Mouse (Mus musculus): ENCODE measurements around the gene Acta1. TPM values are rescaled to one million over a fixed set of nuclear protein-coding genes. Genes with fewer than 3 reads are reported as not detected.

The Acta1 gene
- total RNA-seq, 2 experiments from 2014 or later: 0.83 to 3.7 TPM

DNA sequence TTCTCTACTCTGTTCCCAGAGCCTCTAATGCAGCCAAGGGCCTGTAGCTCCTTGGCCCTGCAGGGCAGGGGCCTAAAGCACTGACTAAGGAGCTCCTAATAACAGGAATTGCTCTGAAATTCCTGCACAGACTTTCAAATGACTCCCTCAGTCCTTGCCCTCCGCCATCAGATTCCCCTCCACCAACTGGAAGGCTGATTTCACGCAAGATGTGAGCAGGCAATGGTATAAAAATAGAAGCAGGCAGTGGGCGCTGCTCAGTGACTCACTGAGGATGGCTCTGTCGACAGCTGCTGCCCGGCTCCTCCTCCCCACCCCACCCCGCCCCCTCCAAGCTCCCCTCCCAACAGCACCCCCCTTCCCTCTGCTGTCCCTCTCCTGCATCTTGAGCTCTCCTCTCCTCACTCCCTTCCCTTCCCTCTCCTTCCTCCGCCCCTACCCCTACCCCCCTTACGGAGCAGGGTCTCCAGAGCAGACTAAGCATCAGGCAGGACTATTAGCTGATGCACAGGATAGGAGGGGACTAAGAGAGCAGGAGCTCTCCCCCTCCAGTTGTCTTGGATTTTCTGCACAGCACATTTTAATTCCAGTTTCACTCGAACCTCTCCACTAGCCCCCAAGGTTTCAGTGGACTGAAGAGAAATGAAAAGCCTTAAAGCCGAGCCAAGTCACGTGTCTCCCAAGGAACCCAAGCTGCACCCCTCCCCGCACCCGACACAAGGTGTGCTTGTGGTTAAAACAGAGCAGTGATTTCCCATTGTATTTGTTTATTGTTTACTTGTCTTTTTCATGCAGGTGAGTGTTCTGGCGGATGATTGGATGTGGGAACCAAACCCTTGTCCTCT is 9.6 kb downstream of the Acta1 start:
- DNase-seq: peak in 1 of 2 experiments; percentile 33

DNA sequence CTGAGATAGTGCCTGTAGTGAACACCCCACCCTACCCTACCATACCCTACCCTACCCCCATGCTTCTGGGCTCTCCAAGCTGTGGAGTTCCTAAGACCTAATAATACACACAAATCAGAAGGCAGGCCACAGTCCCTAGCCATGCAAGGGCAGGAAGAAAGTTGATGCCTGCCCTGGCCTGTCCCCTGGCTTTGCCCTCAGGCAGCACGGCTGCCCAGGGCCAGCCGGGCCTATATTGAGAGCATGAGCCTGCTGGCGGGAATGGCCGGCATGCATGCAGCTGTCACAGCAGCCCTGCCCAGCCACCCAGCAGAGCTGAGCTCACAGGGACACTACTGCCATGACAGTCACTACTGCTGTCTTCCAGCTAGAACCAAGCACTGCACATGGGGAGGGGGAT is 11.5 kb downstream of the Acta1 start:
- DNase-seq: no peak

DNA sequence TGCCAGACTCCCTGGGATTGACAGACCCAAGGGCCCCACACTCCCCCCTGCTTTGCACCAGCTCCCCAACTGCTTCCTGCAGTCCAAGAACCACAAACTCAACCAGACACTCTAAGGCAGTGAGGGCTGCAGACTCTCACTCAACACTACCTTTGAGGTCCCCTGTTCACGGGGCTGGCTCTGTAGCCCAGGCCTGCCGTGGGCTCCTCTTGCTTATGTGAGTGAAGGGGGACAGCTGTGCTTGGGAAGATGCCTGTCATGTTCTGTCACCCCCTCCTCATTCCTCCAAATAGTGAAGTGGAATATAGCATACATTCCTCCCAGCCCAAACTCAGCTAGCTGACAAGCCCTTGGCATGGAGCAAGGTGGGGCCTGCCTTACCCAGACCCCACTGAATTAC is 12.1 kb downstream of the Acta1 start:
- no peak for DNase-seq

DNA sequence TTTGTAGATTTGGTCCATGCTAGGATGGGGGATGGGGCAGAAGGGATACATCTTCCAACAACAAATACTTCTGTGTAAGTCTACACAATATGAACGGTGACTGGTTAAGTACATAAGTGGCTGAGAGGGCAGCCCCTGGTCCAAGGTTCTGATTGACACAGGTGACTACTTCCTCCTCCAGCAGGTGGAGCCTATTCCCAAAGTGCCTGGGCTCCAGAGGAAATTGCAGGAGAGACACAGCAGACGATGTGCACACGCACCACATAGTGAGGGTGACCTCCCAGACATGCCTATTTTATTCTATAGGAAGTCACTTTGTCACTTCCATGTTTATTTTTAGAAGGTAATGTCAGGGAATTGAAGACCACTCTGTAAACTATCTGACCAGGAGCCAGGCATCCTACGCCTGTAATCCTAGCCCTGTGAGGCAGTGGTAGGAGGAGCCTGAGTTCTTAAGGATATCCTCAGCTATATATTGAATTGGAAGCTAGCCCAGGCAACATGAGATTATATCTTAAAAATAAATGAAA is 13.7 kb downstream of the Acta1 start:
- no peak for DNase-seq

DNA sequence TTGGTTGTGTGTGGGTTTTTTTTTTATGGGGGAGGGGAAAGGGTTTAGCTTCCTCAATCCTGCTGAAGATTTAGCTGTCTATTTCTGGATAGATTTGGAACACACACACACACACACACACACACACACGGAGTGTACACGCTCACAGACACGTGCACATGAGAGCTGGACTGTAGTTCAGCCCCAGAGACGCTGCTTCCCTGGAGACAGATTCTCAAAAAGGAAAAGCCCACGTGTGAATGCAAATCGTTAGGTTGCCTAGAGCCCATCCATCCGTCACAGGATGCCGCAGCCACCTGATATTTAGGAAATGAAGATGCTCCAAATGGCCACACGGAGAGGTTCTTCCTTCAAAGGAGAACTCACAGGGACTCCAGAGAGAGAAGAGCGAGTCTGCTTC is 14.3 kb downstream of the Acta1 start:
- DNase-seq: no peak

DNA sequence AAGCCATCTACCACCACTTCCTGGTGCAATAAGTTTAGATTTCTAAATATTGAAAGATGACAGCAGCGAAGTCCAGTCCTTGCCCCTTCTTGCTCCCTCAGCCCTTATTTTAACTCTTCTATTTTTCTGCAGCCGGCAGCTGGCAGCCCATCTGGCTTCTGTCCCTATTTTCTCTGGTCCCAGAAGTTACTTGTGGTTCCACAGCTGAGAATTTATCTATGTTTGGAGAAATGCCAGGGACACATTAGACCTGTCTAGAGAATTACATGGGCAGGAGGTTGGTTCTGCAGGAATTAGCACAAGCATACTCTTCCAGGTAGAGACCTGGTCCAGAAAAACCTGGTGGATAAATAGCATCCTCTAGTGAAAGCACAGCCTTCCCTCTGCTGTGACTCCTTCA is 16.7 kb downstream of the Acta1 start:
- no peak for DNase-seq

DNA sequence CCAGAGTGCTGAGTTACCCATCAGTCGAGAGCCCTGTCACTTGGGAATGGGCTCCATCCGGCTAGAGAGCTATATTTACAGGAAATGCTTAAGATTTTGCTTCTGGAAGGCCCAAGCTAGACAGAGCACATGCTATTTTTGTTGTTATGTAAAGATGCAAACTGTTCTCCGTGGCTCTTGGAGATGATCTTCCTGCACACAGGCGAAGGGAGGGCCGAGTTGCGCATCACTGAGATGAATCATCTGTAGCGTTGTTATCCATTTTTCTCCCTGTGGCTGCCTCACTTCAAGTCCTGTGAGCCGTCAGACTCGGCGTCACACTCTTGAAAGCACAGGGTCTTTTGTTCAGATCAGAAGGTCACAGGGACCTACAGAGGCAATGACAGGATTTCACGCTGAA is 20.2 kb downstream of the Acta1 start:
- DNase-seq: no peak

DNA sequence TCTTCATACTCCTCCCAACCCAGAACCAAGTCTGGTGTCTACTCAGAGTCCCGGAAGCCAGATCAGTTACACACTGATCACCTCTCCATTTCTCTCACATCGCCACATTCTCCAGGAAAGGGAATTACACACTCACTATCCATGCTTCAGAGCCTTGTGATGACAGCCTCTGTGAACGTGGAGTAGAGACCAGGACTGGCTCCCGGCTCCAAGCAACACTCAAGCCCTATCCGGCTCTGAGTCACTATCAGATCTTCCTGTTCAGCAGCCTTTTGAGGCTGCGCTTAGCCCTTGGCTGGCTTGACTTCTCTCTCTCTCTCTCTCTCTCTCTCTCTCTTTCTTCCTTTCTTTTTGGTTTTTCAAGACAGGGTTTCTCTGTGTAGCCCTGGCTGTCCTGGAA is 21.2 kb downstream of the Acta1 start:
- DNase-seq: no peak

DNA sequence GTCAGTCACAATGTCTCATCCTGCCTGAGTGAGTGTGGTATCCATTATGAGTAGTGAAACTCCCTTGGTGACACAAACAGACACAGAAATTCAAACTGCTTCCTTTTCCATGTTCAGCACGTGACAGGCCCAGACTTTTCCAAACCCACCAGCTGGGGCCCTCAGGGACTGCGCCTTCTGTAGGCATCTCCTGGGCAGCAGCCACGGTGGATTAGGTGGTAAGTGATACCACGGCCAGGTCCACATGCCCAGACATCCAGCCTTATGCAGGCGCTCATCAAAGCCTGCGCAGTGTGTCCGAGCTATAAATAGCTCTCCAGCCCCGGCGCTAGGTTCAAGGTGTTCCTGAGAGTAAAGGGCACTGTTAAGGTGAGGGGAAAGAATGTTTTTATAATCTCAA is 22.5 kb downstream of the Acta1 start:
- no peak for DNase-seq

DNA sequence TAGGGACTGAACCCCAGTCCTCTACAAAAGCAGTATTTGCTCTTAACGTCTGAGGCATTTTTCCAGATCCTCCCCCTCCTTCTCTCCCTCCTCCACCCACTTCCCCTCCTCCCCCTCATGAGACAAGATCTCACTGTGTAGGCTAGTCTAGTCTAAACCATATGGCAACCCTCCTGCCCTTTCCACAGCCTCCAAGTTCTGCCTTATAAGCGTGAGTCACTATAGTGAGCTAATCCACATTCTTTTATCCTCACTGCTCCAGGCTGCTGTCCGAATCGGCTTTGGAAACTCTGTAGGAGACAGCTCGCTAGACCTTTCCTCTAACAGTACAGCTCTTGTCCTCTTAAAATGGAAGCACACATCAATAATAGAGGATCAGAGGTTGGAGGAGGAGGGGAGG is 27.6 kb downstream of the Acta1 start:
- peak in 1 of 2 experiments; percentile 15 for DNase-seq

DNA sequence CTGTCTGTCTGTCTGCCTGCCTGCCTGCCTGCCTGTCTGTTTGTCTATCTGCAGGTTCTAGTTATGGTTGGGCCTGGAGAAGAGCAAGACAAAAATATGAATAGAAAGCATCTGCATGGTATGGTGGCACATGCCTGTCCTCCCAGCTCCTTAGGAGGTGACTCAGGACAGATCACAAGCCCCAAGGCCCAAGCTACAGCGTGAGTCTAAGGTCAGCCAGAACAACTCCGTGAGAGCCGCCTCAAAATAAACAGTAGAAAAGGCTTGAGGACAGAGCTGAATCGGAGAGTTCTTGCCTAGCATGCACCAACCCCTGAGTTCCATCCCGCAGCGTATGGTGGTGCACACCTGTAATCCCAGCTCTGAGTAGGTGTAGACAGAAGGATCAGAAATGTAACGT is 28.8 kb downstream of the Acta1 start:
- peak; percentile 32 to 46 for DNase-seq

DNA sequence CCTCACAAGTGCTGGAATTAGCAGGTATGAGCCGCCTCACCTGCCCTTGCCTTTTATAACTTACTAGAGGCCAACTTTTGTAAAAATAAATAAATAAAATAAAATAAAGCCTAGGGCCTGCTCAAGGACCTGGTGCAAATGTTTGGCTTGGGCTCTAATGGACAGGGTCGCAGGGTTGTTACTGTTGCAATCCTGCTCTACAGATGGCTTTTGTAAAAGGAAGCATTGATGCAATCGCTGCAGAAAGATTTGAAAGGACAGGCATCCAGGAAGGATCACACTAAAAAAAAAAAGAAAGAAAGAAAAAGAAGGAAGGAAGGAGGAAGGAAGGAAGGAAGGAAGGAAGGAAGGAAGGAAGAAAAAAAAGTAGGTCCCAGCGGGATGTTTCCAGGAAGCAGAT is 34.2 kb downstream of the Acta1 start:
- DNase-seq: no peak

DNA sequence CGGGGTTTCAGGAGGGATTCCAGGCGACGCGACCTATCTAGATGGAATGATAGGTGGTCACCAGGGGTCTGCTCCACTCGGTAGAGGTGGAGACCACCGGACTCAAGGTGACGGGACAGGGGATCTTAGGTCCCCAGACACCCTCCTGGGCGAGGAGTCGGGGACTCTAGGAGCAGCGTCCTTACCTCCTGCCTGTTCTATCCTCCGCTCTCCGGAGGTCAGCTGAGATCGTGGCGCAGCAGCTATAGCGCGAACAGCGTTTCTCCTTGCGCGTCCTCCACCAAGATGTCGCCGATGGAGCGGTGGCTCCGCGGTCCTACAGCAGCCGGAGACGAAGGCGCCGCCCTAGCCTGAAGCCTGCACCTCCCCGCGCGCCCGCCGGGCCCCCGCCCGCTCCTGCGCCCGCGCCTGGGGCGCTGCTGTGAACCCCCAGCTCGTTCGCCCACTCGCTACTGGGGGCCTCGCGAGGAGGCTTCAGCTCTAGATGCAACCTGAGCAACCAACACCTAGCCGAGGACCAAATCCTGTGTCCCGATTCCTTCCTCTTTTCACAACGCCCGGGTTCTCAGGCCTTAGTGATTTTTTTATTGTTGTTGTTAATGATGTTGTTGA is 34.8 kb downstream of the Acta1 start, which contains the start of gene Ccsap:
Ccsap (minus strand) TSS at position 562 of the 612 bp plus-strand sequence.
- DNase-seq: peak; percentile 57 to 67

DNA sequence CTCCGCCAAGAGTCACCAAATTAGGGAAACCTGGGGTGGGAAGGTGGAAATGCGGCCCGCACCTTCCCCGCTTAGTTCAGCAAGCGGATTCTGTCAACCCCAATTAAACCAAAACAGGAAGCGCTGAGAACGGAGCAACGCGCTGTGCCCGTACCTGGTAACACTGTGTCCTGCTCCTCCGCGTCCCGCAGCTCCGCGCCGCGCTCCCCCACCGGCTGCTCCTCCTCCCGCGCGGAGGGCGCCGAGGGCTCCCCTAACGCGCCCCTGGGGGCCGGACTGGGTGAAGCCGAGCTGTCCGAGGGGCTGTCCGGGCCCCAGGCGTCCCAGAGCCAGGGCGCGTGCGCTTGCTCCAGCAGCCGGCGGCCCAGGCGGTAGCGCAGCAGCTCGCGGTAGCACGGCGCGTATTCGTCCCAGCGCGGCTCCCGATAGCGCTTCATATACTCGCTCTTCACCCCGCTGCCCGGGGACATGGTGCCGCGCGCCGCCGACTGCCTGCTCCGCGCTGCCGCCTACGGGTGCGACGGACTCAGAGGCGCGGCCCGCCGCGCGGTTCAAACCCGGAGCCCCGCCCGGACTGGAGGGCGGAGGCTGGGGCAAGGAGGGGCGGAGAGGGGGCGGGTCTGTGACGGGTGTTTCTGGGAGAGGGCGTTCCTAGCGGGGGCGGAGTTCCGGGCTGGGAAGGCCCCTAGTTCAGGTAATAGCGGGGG is 35.5 kb downstream of the Acta1 start:
- peak; percentile 96 to 97 for DNase-seq

DNA sequence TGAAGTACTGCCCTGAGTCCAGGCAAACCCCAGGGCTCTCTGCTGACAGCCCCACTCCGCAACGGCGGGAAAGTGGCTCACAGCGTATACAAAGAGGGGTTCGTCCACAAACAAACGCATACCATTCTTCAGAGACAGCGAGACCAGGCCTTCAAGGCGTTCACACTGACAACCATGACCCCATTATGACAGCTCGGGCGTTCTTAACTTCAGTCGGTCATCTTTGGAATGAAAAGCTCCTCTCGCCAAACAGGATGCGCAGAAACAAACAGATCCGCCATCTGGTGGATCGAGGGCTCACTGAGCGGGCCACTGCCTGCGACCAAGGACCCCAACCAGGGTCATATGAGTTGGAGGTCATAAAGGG is 36.0 kb downstream of the Acta1 start:
- DNase-seq: no peak

DNA sequence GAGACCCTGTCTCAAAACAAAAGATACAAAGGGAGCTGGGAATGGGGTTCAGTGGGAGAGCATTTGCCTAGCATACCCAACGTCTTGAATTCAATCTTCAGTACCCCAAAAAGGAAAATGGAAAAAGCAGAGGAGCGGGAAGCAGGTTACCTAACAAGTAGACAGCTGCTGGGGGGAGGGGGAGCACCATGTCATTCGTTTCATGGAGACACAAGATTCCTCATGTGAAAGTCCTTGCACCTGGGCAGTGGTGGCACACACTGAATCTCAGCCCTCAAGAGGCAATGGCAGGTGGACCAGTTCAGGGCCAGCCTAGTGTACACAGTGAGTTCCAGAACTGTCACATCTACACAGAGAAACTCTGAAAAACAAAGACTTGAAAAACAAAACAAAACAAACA is 37.2 kb downstream of the Acta1 start:
- DNase-seq: no peak

DNA sequence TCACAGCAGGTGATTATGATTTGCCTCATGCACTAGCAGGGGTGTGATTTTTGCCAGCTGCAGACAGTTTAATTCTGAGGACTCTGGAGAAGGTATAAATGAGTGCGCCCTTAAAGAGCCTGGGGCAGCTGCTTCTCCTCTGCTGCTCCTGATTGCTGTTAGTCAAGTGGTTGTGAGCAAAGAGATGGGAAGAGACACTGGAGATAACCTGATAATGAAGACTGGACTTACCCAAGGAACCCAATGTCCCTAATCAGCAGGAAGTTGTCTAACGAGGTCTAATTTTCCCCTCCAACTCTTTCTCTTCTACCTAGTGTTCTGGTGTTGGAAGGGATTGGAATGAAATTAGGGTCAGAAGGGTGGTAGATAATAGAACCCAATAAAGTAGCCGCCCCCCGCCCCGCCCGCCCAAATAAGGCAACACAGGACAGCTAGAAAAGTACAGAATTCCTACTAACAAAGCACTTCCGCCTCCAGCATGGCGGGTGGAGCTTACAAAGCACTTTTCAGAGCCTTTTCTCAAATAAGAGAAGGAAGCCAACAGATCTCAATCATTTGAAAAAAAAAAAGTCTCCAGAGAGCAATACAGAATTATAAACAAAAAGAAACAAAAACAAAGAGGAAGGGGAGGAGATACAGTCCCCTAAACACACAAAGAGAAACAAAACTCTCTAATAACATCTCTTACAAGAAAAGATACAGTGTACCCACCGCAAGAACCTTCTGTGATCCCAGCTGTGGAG is 39.6 kb downstream of the Acta1 start:
- DNase-seq: no peak

DNA sequence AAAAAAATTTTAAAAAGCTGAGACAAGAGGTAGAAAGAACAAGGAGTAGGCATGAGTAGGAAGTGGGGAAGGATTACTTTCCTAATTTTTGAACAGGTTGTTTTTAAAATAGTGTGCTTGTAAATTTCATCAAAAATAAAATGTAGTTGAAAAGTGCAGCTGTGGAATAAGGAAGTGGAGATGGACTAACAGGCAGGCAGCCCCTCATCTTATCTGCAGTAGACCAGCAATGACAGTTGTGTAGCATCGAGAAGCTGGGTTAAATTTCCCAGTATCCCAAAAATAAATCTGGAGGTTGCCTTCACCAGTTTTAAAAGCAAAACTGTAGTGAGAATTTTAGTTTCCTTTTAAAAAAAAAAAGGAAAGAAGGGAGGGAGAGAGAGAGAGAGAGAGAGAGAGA is 40.3 kb downstream of the Acta1 start:
- DNase-seq: no peak

DNA sequence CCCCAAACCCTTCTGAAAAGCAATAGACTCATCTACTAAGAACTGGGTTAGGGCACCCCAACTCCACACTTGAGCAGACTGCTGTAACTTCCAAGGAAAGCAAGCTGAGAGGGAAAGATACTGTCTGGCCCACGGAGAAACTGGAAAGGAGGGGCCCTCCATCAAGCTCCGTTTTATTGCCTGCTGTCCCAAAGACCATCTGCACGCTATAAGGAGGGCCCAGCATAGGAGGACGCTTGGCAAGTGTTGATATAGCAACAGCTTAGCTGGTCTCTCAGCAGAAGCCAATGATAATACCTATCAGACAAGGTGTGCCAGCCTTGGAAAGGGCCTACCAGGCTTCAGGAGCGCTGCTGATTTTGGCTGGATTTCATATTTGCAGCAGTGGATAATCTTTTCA is 43.0 kb downstream of the Acta1 start:
- no peak for DNase-seq

DNA sequence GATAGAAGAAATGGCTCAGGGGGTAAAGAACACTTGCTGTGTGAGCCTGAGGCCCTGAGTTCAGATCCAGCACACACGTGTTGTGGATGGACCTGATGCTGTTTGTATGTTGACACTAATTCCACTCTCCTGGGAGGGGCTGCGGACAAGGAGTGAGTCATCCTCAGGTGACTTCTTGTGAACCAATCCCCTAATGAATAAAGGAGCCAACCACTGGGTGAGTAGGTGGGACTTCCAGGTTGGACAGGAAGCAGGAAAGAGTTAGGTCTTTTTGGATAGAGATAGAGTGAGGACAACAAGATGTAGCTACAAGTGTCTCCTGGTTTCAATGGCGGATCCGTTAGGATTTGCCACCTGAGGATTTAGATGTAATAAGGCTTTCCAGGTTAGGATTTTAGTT is 45.2 kb downstream of the Acta1 start:
- no peak for DNase-seq

DNA sequence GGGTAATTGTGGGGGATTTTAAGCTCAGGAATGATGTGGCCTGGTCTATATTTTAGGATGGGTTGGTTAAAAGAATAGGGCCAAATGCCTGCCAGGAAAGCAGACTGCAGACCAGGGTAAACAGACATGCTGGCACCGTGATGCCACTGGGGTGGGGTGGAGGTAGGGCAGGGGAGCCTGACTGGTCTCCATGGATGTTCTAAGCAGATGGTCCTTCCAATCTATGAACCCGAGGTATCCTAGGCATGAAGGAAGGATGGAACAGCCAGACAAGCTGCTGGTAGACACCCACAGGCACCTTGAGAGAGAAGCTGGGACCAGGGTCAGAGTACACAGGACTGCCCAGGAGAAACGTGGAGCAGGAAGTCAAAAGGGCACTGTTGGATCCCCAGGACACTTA is 47.0 kb downstream of the Acta1 start:
- DNase-seq: no peak

DNA sequence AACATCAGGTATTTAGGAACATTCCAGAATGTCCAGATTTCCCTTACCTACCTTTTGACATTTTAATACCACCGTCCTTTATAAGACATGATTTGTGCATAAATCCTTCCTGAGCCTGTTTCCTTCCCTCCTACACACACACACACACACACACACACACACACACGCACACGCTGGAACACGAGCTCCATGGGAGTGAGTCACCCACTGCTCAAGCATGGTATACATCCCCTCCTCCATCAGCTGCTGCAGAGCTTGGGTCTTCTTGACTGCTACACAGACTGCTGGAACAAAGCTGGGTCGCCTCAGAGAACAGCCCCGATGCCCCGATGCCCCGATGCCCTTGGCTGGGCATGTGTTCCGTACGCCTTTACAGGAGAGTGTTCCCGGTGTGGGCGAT is 48.0 kb downstream of the Acta1 start:
- no peak for DNase-seq

All from adrenal gland, postnatal 36 days (tissue).